Mouse (Mus musculus) stomach, postnatal 0 days (tissue): ENCODE measurements around the gene Xrcc6. TPM values are rescaled to one million over a fixed set of nuclear protein-coding genes. Genes with fewer than 3 reads are reported as not detected.

ENCODE experiments used
- ATAC-seq: fragments of 200-750 bp; cut with Nextera tagmentation; 2 replicates; pipeline ENCODE4 v1.8.0; 2017; ENCODE audit not compliant: low FRiP score, low TSS enrichment
- DNase-seq: peaks from one replicate; pipeline ENCODE4 v3.0.0-alpha.2; 2016; ENCODE audit warnings: low spot score
- H3K27ac ChIP-seq: fragments of 300-500 bp; sonication (generic); replicated peaks from 2 replicates; pipeline ENCODE4 v1.5.1; 2014; ENCODE audit warnings: mild to moderate bottlenecking, control low read depth
- H3K27me3 ChIP-seq: fragments of 300-500 bp; sonication (generic); 2 replicates; pipeline ENCODE4 v1.6.1; 2014; ENCODE audit warnings: low read length; ENCODE audit not compliant: control insufficient read depth, insufficient read depth
- H3K36me3 ChIP-seq: fragments of 300-500 bp; sonication (generic); 2 replicates; pipeline ENCODE4 v1.6.1; 2014; ENCODE audit warnings: low read length, mixed read lengths; ENCODE audit not compliant: control insufficient read depth, insufficient read depth
- H3K4me1 ChIP-seq: fragments of 300-500 bp; sonication (generic); replicated peaks from 2 replicates; pipeline ENCODE4 v1.6.1; 2014; ENCODE audit warnings: antibody characterized with exemption; ENCODE audit not compliant: control insufficient read depth, insufficient read depth
- H3K4me2 ChIP-seq: fragments of 300-500 bp; sonication (generic); replicated peaks from 2 replicates; pipeline ENCODE4 v1.6.1; 2014; ENCODE audit warnings: low read depth, mild to moderate bottlenecking, control low read depth, moderate library complexity
- H3K4me3 ChIP-seq: fragments of 300-500 bp; sonication (generic); 2 replicates; pipeline ENCODE4 v1.5.1; 2014; ENCODE audit warnings: low read depth, low read length, control low read depth
- H3K9ac ChIP-seq: fragments of 300-500 bp; sonication (generic); 2 replicates; pipeline ENCODE4 v1.6.1; 2014; ENCODE audit warnings: mild to moderate bottlenecking, low read length, control low read depth, mixed read lengths
- H3K9me3 ChIP-seq: fragments of 300-500 bp; sonication (generic); 2 replicates; pipeline ENCODE4 v1.6.1; 2016; ENCODE audit warnings: low read length; ENCODE audit not compliant: control insufficient read depth
- CTCF ChIP-seq: IDR thresholded peaks from 2 replicates; pipeline ENCODE4 v1.5.1; 2016; ENCODE audit warnings: antibody characterized with exemption, low read depth, mild to moderate bottlenecking, moderate library complexity
- WGBS: fragments of 180-500 bp; shearing (Covaris S2); extraction: QIAGEN DNeasy Blood & Tissue Kit; methylation state at CpG from one replicate; pipeline ENCODE4 v1.1.7; 2014; 5-methylcytosine and 5-hydroxymethylcytosine counted together
- polyA plus RNA-seq: library from polyadenylated mRNA; unstranded; fragments of >200 nt; fragmentation: Nextera tagmentation; extraction: Ambion mirVana; gene quantifications from 2 replicates; pipeline ENCODE4 v1.2.1, GENCODE M21; 2015

The Xrcc6 gene
- polyA plus RNA-seq, 1 experiment from 2014 or later, result 30.4 TPM

DNA sequence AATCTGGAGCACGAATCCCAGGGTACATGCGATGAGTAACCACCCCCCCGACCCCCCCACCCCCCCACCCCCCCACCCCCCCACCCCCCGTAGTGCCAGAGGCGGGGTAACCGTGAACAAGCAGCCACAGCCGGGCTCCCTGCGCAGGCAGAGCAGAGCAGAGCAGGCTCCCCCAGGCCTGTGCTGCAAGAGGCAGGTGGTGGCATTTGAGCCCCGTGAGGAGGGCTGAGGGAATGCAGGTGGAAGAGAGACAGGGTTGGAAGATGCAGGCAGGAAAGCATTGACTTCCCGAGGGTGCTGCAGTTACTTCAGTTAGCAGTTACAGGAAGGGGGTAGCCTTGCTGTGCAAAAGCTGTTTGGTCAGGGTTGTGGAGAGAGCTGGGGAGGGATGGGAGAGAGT is 99.6 kb downstream of the Xrcc6 start:
- Histone ChIP-seq H3K4me1 (no peaks in the 10 kb centered on the region), H3K4me3 (no peak overlapping the region), H3K27me3 (no peaks in the 10 kb centered on the region), H3K9me3 (no peaks in the 10 kb centered on the region), H3K4me2 (no peak overlapping the region), H3K27ac (no peak overlapping the region), H3K36me3 (no peaks in the 10 kb centered on the region), H3K9ac (no peak overlapping the region)
- DNase-seq (peak; percentile 26), ATAC-seq (no peak; the same call in 1 of the 2 replicates)
- no peak for TF ChIP-seq CTCF
- WGBS, result 11% methylated on average over 8 of the region's 10 CpGs

Other genes starting within 250 kb of the Xrcc6 start
- gene Zc3h7b, start 242.8 kb upstream of the Xrcc6 start, polyA plus RNA-seq, result 9.1 and 11.1 TPM in 2 replicates
- gene Rangap1, start 242.3 kb upstream of the Xrcc6 start, polyA plus RNA-seq, result 39.0 and 40.2 TPM in 2 replicates
- 17.1 and 21.2 TPM in 2 replicates for gene Tef, start 185.4 kb upstream of the Xrcc6 start, polyA plus RNA-seq
- gene Tob2, start 129.0 kb upstream of the Xrcc6 start, polyA plus RNA-seq, result 18.8 and 20.5 TPM in 2 replicates
- gene Phf5a, start 115.9 kb upstream of the Xrcc6 start, polyA plus RNA-seq, result 75.8 and 77.0 TPM in 2 replicates
- gene Aco2, start 115.5 kb upstream of the Xrcc6 start, polyA plus RNA-seq, result 130 and 141 TPM in 2 replicates
- gene Polr3h, start 61.6 kb upstream of the Xrcc6 start, polyA plus RNA-seq, result 65.6 and 66.4 TPM in 2 replicates
- 9.5 and 9.7 TPM in 2 replicates for gene Csdc2, start 51.1 kb upstream of the Xrcc6 start, polyA plus RNA-seq
- 32.2 and 35.8 TPM in 2 replicates for gene Pmm1, start 26.9 kb upstream of the Xrcc6 start, polyA plus RNA-seq
- gene 1700029P11Rik, start 7.3 kb upstream of the Xrcc6 start, polyA plus RNA-seq, result not detected in 2 replicates
- gene Desi1, start 46.0 kb downstream of the Xrcc6 start, polyA plus RNA-seq, result 20.8 and 22.8 TPM in 2 replicates
- 130 and 133 TPM in 2 replicates for gene Snu13, start 59.8 kb downstream of the Xrcc6 start, polyA plus RNA-seq
- 0.04 TPM in 1 of 2 replicates, not detected in the other for gene 4930407I10Rik, start 71.3 kb downstream of the Xrcc6 start, polyA plus RNA-seq
- 0.02 and 0.04 TPM in 2 replicates for gene Mei1, start 82.2 kb downstream of the Xrcc6 start, polyA plus RNA-seq
- gene Ccdc134, start 140.1 kb downstream of the Xrcc6 start, polyA plus RNA-seq, result 8.2 and 8.5 TPM in 2 replicates
- gene Srebf2, start 159.3 kb downstream of the Xrcc6 start, polyA plus RNA-seq, result 119 and 127 TPM in 2 replicates
- gene Shisa8, start 225.0 kb downstream of the Xrcc6 start, polyA plus RNA-seq, result 0.06 and 0.23 TPM in 2 replicates
- not detected in 2 replicates for gene Tnfrsf13c, start 236.5 kb downstream of the Xrcc6 start, polyA plus RNA-seq